Mouse (Mus musculus) forebrain, embryonic 15.5 days (tissue): ENCODE measurements around the gene Gm4340. TPM values are rescaled to one million over a fixed set of nuclear protein-coding genes. Genes with fewer than 3 reads are reported as not detected.

Experiments used
- polyA plus RNA-seq: library from polyadenylated mRNA; unstranded; fragments of >200 nt; fragmentation: Nextera tagmentation; extraction: Ambion mirVana; gene quantifications from 2 replicates; pipeline ENCODE4 v1.2.1, GENCODE M21; 2015

Gm4340 gene
- polyA plus RNA-seq, 1 experiment from 2014 or later = not detected

Other genes with a start within 250 kb of the Gm4340 start
- not detected in 2 replicates for gene Gm21293, start 51.1 kb upstream of the Gm4340 start, polyA plus RNA-seq
- gene Gm6763, start 42.5 kb upstream of the Gm4340 start, polyA plus RNA-seq = not detected in 2 replicates
- not detected in 2 replicates for gene Gm8764, start 34.0 kb upstream of the Gm4340 start, polyA plus RNA-seq
- gene Gm21304, start 25.5 kb upstream of the Gm4340 start, polyA plus RNA-seq = not detected in 2 replicates
- gene Gm21312, start 17.0 kb upstream of the Gm4340 start, polyA plus RNA-seq = not detected in 2 replicates
- gene Gm20765, start 8.5 kb upstream of the Gm4340 start, polyA plus RNA-seq = not detected in 2 replicates